Mouse (Mus musculus): ENCODE measurements around the gene Nfib.

Nfib gene

GRCm38 (mm10) chr4:82691126-82692008 lies 14.2 kb downstream of the Nfib start:
- DNase-seq (ENCODE audit: low read depth, low spot score): no peak

- DNase-seq (ENCODE audit: low read depth, low spot score): no peak
These were observed 15.3 kb downstream of the Nfib start for GRCm38 (mm10) chr4:82690267-82690666.

DNA sequence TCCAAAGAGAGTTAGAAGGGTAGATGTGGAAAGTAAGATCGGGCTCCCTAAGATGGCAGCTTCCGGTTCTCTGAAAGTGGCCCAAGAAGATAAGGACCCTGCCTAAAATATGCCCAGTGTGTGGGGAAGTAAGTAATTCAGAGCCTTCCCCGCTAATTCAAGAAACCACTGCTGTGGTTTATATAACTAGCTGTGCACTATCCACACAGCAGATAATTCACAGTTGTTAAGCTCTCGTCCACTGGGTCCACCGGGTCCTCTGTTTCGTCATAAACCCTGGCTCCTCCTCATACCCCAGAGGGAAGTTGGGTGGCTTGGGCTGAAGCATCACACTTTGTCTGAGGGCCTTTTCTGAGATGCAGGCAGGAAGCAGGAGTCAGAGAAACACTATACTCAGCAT lies 19.5 kb downstream of the Nfib start:
- DNase-seq (ENCODE audit: low read depth, low spot score): no peak

GRCm38 (mm10) chr4:82684088-82684715 lies 21.3 kb downstream of the Nfib start:
- DNase-seq (ENCODE audit: low read depth, low spot score): no peak

GRCm38 (mm10) chr4:82683583-82683982 lies 22.0 kb downstream of the Nfib start:
- no peak for DNase-seq (ENCODE audit: low read depth, low spot score)

DNA sequence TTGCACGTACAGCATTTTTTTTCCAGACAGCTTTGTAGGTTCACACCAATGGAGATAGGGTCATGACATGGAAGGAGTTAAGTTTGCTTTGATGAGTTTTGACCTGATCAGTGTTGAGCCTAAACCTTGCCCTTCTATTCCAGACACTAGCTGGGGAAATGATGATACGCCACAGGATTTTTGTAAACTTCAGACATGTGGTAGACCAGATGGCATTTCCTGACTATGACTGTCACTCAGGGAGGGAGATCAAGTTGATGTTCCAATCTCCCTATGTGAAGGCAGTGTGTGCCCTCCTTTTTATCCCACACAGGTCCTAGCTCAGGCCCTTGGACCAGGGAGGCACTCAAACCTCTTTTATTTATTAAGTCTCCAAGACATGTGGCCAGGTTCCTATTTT lies 29.4 kb downstream of the Nfib start:
- no peak for DNase-seq (ENCODE audit: low read depth, low spot score)

GRCm38 (mm10) chr4:82667271-82667872 lies 38.2 kb downstream of the Nfib start:
- DNase-seq (ENCODE audit: low read depth, low spot score): no peak

- DNase-seq (ENCODE audit: low read depth, low spot score): no peak
These were observed 41.1 kb downstream of the Nfib start for GRCm38 (mm10) chr4:82664436-82664835.

DNA sequence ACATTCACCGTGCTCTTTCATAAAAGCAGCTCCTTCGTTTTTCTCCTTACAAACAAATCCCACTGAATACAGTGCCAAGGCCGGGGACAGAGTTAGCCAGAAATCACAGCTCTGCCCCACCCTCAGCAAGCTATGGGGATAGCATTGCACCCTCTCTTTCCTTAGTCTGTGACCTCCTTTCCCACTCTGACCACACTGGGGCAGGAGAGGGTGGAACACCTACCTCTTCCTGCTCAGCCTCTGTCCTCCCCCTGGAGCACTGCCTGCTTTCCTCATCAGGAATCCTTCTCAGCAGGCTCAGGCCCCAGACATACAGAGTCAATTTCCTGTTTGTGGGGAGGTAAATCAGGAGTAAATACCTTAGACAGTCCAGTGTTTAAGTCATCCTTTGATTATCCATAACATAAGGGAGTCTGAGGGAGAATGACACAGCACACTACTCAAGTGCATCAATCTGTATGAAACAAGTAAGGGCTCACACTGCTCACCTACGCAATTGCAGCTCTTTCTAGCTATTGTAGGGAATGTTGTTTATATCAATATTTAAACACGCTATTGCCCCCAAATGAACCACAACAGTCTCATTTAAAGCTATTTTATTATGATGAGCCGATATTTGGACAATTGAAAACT lies 41.7 kb downstream of the Nfib start:
- no peak for DNase-seq (ENCODE audit: low read depth, low spot score)

DNA sequence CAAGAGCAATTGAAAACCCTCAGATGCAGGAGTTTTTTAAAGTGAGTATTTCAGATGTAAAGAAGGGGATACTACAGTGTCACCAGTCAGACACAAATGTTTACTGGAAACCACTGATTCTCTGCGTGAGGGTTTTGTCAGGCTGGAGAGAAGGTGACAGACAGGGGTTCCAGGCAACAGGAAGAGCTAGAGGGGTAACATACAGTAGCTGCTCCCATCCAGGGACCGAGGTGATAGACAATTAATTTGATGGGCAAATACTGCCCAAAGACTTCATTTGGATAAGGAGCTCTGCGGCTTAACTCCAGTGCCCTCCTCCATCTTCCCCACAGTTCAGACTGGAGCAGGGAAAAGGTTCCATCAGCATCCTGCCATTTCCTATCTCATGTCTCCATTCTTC lies 42.9 kb downstream of the Nfib start:
- no peak for DNase-seq (ENCODE audit: low read depth, low spot score)

GRCm38 (mm10) chr4:82662222-82662621 lies 43.3 kb downstream of the Nfib start:
- DNase-seq (ENCODE audit: low read depth, low spot score): no peak

GRCm38 (mm10) chr4:82661215-82661614 lies 44.3 kb downstream of the Nfib start:
- DNase-seq (ENCODE audit: low read depth, low spot score): no peak

DNA sequence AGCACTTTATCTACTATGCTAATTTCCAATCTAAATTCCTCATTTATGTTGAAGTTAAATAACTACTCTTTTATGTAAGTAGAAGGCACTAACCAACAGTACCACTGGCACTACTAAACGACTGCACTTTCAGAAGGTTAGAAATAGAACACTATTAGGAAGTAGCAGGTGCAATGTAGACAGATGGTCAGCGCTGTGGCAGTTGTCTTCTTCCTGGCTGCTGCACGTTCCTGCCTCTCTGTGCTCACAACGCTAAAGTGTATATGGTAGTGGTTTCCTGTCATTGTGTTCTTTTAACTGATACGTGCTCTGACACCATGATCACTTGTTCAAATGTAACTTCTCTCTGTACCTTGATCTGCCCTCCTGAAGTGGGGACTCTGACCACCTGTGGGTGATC lies 59.9 kb downstream of the Nfib start:
- DNase-seq (ENCODE audit: low read depth, low spot score): no peak

GRCm38 (mm10) chr4:82644797-82645196 lies 60.8 kb downstream of the Nfib start:
- no peak for DNase-seq (ENCODE audit: low read depth, low spot score)

- no peak for DNase-seq (ENCODE audit: low read depth, low spot score)
These were observed 61.8 kb downstream of the Nfib start for GRCm38 (mm10) chr4:82643734-82644085.

DNA sequence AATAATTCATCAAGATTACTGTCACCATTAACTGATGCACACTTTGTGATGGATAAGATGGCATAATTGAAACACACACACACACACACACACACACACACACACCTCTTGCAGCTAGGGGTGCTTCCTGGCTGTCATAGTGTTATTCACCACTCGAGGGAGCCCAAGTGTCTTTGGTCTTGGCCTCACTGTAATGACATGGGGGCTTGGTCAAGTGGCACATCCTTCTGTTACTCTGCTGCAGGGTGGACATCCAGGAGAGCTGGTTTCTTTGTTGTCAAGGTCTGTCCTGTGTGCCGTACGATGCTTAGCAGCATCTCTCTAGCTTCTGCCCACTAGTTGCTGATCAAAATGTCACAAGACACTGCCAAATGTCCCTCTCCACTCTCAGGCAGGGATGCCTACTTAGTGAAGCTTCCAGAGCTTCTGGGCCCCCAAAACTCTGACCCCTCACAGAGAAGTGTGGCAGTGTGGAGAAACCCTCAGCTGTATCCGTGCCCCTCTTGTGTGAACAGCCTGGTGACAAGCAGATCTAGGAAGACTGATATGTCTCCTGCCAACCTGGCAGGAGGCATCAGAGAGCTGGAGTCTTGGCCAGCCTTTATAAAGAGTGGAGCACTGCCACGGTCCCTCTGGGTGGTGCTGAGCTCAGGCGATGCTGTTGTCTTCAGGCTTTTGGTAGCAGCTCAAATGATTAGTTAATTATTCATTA lies 62.4 kb downstream of the Nfib start:
- DNase-seq (ENCODE audit: low read depth, low spot score): peak; percentile 41

- DNase-seq (ENCODE audit: low read depth, low spot score): no peak
These were observed 64.4 kb downstream of the Nfib start for GRCm38 (mm10) chr4:82641066-82641680.

GRCm38 (mm10) chr4:82638251-82638650 lies 67.3 kb downstream of the Nfib start:
- DNase-seq (ENCODE audit: low read depth, low spot score): no peak

- no peak for DNase-seq (ENCODE audit: low read depth, low spot score)
These were observed 67.9 kb downstream of the Nfib start for GRCm38 (mm10) chr4:82637633-82638032.

GRCm38 (mm10) chr4:82636658-82637057 lies 68.9 kb downstream of the Nfib start:
- no peak for DNase-seq (ENCODE audit: low read depth, low spot score)

DNA sequence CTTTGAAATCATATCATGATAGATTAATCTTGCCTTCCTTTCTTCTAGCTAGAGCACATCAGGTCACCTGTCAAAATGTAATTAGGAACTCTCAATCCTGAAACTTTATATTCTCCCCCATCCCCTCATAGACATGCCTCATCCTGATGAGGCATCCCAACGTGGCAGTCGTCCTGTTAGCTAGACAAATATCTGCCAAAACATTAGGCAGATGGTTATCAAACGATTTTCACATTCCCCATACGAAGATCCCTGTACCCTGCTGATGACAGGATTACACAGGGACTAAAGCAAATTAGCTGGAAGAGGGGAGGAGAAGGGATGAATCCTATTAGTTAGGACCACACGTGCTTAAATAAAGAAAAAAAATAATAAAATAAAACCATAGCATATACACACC lies 69.7 kb downstream of the Nfib start:
- no peak for DNase-seq (ENCODE audit: low read depth, low spot score)
